Mouse (Mus musculus) hindbrain, embryonic 12.5 days (tissue): ENCODE measurements at regions not wholly inside any gene's neighbourhood (a gene's known extent, or its start where the extent isn't known, plus 50 kb on each side); places are given as distances from the start of the nearest gene placed in this dataset.
A peak's percentile ranks its signal among the peaks of the same experiment; 100 is the strongest.

Source experiments
- ATAC-seq: fragments of 200-750 bp; cut with Nextera tagmentation; 2 replicates; pipeline ENCODE4 v1.8.0; 2017; ENCODE audit warnings: moderate TSS enrichment; ENCODE audit not compliant: low FRiP score
- H3K27ac ChIP-seq: fragments of 300-500 bp; sonication (generic); 2 replicates; pipeline ENCODE4 v1.5.1; 2016; ENCODE audit warnings: mild to moderate bottlenecking
- H3K27me3 ChIP-seq: fragments of 300-500 bp; sonication (generic); 2 replicates; pipeline ENCODE4 v1.6.1; 2016; ENCODE audit warnings: mild to moderate bottlenecking
- H3K36me3 ChIP-seq: fragments of 300-500 bp; sonication (generic); 2 replicates; pipeline ENCODE4 v1.6.1; 2016; ENCODE audit warnings: mild to moderate bottlenecking
- H3K4me1 ChIP-seq: fragments of 300-500 bp; sonication (generic); 2 replicates; pipeline ENCODE4 v1.6.1; 2016
- H3K4me2 ChIP-seq: fragments of 300-500 bp; sonication (generic); replicated peaks from 2 replicates; pipeline ENCODE4 v1.6.1; 2016; ENCODE audit warnings: mild to moderate bottlenecking
- H3K4me3 ChIP-seq: fragments of 300-500 bp; sonication (generic); 2 replicates; pipeline ENCODE4 v1.5.1; 2016; ENCODE audit warnings: mild to moderate bottlenecking
- H3K9ac ChIP-seq: fragments of 300-500 bp; sonication (generic); 2 replicates; pipeline ENCODE4 v1.6.1; 2016; ENCODE audit warnings: mild to moderate bottlenecking, moderate library complexity
- H3K9me3 ChIP-seq: fragments of 300-500 bp; sonication (generic); replicated peaks from 2 replicates; pipeline ENCODE4 v1.6.1; 2016; ENCODE audit warnings: mild to moderate bottlenecking
- WGBS: fragments of 180-500 bp; shearing (Covaris S2); methylation state at CpG from one replicate; pipeline ENCODE4 v1.1.7; 2016; 5-methylcytosine and 5-hydroxymethylcytosine counted together

DNA sequence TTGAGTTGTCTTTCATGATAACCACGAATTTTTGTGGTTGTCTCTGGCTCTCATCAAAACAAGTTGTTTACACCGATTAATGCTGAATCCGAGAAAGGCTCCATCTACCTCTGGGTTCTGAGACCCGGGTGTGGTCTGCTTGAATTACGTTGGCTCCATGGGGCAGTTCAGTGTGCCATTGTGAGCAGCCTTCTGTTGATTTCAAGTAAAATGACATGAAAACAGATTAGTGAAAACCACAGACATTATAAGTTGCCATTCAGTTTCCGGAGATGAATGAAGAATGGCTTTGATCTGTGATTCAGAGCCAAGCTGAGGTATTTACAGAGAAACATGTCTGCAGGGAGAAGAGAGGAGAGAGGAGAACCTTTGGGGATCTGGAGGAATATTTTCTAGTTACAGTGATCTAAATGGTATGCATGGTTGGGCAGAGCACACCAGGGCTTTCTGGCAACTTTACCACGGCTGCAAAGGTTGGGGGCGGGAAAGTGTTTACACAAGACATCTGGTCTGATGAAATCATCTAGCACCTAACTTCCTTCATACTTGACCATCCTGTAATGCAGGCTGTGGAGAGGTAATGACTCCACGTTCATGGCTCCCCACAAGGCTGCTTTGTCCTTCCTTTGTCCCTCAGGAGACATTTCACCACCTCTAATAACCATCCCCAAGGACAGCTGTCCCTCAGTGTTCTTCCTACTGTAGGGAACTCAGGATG, 74.7 kb upstream of the Sesn3 start:
- Histone ChIP-seq H3K9ac (no peak overlapping the region), H3K4me3 (no peak overlapping the region), H3K27me3 (no peaks in the 10 kb centered on the region), H3K4me2 (no peak overlapping the region), H3K27ac (no peak overlapping the region), H3K36me3 (no peaks in the 10 kb centered on the region), H3K9me3 (no peaks in the 10 kb centered on the region), H3K4me1 (no peaks in the 10 kb centered on the region)
- WGBS, result 71% methylated on average over 9 of the region's 9 CpGs
- ATAC-seq, result no peak

DNA sequence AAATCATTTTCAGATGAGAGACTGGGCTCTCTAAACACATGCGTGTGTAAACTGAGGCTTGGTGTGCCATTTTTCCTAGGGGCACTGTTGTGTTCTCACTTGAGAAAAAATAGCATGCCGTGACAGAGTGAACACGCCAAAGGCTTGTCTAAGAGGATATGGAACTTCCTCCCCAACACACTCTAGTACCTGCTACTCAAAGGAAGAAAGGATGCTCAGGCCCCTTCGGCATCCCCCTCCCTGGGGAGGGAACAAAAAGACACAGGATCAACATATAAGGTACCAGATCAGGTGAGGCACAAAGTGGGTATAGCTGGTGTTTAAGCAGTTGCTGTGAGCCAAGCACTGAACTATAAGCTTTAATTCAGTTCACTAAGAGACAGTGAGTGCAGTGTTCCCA, 74.0 kb upstream of the Sesn3 start:
- no peak overlapping the region for H3K27ac ChIP-seq
- 90% methylated on average over 4 of the region's 4 CpGs for WGBS
- H3K4me3 ChIP-seq, result no peak overlapping the region
- ATAC-seq, result no peak
- H3K27me3 ChIP-seq, result no peaks in the 10 kb centered on the region
- H3K9ac ChIP-seq, result no peak overlapping the region
- H3K36me3 ChIP-seq, result no peaks in the 10 kb centered on the region
- H3K4me2 ChIP-seq, result no peak overlapping the region
- H3K9me3 ChIP-seq, result no peaks in the 10 kb centered on the region
- H3K4me1 ChIP-seq, result no peaks in the 10 kb centered on the region

GRCm38 (mm10) chr9:14202551-14203306, 72.1 kb upstream of the Sesn3 start:
- Histone ChIP-seq H3K4me3 (no peak overlapping the region), H3K27ac (no peak overlapping the region), H3K36me3 (no peaks in the 10 kb centered on the region), H3K9me3 (no peaks in the 10 kb centered on the region), H3K4me2 (no peak overlapping the region), H3K9ac (no peak overlapping the region), H3K27me3 (no peaks in the 10 kb centered on the region), H3K4me1 (no peaks in the 10 kb centered on the region)
- 87% methylated on average over 10 of the region's 10 CpGs for WGBS
- no peak for ATAC-seq

DNA sequence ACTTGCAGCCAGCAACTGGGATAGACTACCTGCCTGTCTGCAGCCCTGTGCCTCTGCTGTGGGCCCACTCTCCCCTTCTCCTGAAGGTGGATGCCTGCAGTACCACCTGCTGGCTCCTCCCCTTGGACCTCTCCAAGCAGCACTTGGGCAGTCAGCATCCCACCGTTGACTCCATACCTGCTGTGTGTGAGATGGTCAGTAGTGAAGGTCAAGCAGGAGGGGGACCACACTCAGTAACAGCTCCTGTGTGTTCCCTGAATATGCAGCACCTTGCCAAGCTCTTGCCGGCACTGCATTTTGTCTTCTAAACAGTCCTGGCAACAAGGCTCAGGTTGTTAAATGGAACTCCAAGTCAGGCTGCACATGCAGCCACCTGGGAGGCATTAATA, 71.6 kb upstream of the Sesn3 start:
- ATAC-seq, result no peak
- no peaks in the 10 kb centered on the region for H3K9me3 ChIP-seq
- no peak overlapping the region for H3K9ac ChIP-seq
- no peaks in the 10 kb centered on the region for H3K27me3 ChIP-seq
- H3K4me1 ChIP-seq, result no peaks in the 10 kb centered on the region
- no peak overlapping the region for H3K4me2 ChIP-seq
- WGBS, result 84% methylated on average over 2 of the region's 2 CpGs
- no peak overlapping the region for H3K4me3 ChIP-seq
- H3K27ac ChIP-seq, result no peak overlapping the region
- H3K36me3 ChIP-seq, result no peaks in the 10 kb centered on the region

DNA sequence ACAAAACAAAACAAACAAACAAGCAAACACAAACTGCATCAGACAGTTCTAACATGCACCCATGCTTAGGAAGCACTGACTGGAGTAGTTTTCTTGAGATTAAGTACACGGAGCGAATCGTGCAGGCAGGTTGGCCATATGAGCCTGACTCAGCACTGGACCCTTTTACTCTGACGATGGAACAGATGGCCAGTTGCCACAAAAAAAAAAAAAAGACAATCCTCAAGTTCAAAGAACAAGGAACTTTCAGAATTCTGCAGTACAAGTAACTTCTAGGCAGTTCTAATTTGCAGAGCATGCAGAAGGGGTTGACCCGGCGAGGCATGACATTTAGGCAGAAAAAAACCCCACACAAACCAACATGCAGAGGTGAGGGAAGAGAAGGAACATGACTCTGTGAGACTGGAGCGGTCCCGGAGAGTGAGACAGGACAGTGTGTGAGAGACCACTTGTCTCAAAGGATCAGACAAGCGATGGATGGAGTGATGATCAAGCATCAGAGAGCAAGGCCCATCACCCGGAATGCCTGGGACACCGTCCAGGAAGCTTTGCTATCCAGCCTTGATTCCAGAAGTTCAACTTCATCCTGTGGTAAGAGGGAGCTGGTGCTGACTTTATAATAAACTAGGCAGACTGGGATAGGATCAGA, 71.0 kb upstream of the Sesn3 start:
- H3K9me3 ChIP-seq, result no peaks in the 10 kb centered on the region
- no peak overlapping the region for H3K27ac ChIP-seq
- WGBS, result 85% methylated on average over 11 of the region's 11 CpGs
- no peak overlapping the region for H3K4me2 ChIP-seq
- H3K4me1 ChIP-seq, result no peaks in the 10 kb centered on the region
- H3K27me3 ChIP-seq, result no peaks in the 10 kb centered on the region
- no peaks in the 10 kb centered on the region for H3K36me3 ChIP-seq
- ATAC-seq, result no peak
- H3K4me3 ChIP-seq, result no peak overlapping the region
- H3K9ac ChIP-seq, result no peak overlapping the region

DNA sequence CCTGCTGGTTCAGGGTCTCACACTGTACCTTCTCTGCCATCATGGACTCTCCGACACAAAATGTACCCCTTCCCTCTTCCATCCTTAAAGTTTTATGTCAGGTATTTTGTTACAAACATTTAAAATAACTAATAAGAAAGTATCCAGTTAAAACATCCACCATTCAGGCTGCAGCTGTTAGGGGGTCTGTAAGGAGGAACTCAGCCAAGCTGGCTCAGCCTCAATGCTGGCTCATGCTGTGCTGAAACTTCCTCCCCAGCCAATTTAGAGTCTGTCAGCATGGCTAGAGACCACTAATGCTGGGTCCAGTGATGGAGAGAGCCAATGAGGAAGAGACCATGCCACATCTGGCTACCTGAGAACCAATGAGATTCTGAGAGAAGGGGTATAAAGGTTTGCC, 70.0 kb upstream of the Sesn3 start:
- H3K36me3 ChIP-seq, result no peaks in the 10 kb centered on the region
- H3K27me3 ChIP-seq, result no peaks in the 10 kb centered on the region
- no peak overlapping the region for H3K9ac ChIP-seq
- H3K4me3 ChIP-seq, result no peak overlapping the region
- ATAC-seq, result no peak
- 100% methylated on average over 1 of the region's 1 CpGs for WGBS
- H3K9me3 ChIP-seq, result no peaks in the 10 kb centered on the region
- H3K4me1 ChIP-seq, result no peaks in the 10 kb centered on the region
- H3K27ac ChIP-seq, result no peak overlapping the region
- no peak overlapping the region for H3K4me2 ChIP-seq

- no peaks in the 10 kb centered on the region for H3K36me3 ChIP-seq
- no peak overlapping the region for H3K9ac ChIP-seq
- ATAC-seq, result 0 out of 2 replicates have a peak, but pooled peaks have one; percentile 58
- no peak overlapping the region for H3K27ac ChIP-seq
- H3K9me3 ChIP-seq, result no peaks in the 10 kb centered on the region
- no peaks in the 10 kb centered on the region for H3K27me3 ChIP-seq
- whole genome bisulfite sequencing, result 84% methylated on average over 16 of the region's 16 CpGs
- H3K4me2 ChIP-seq, result no peak overlapping the region
- H3K4me1 ChIP-seq, result no peaks in the 10 kb centered on the region
- H3K4me3 ChIP-seq, result no peak overlapping the region
These were observed 67.9 kb upstream of the Sesn3 start for GRCm38 (mm10) chr9:14206838-14207560.

DNA sequence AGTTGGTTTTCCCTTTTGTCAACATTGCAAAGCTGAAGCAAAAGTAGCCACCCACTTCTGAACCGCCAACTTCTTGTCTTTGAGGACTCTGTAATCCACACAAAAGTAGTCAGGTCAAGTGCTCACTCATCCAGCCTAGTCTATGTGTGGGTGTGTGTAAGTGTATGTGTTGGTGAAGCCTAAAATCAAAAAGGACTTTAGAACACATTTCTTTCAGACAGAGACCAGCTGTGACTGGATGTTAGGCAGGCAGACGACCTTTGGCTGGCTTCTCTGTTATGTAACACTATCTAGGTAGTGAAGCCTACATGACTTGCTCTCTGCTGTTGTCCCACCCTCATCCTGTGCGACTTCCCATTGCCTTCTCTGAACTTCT, 67.3 kb upstream of the Sesn3 start:
- ATAC-seq, result no peak
- Histone ChIP-seq H3K4me1 (no peaks in the 10 kb centered on the region), H3K4me3 (no peak overlapping the region), H3K27me3 (no peaks in the 10 kb centered on the region), H3K27ac (no peak overlapping the region), H3K9me3 (no peaks in the 10 kb centered on the region), H3K9ac (no peak overlapping the region), H3K36me3 (no peaks in the 10 kb centered on the region), H3K4me2 (no peak overlapping the region)
- 82% methylated on average over 3 of the region's 3 CpGs for WGBS

GRCm38 (mm10) chr9:14213283-14213682, 61.6 kb upstream of the Sesn3 start:
- H3K36me3 ChIP-seq, result no peaks in the 10 kb centered on the region
- no peak overlapping the region for H3K4me2 ChIP-seq
- no peak overlapping the region for H3K9ac ChIP-seq
- no peak overlapping the region for H3K4me3 ChIP-seq
- no peak overlapping the region for H3K27ac ChIP-seq
- H3K27me3 ChIP-seq, result no peaks in the 10 kb centered on the region
- no peak for ATAC-seq
- 0 out of 2 replicates have a peak, but pooled peaks cover 2% of the 10 kb centered on the region for H3K4me1 ChIP-seq
- WGBS, result 89% methylated on average over 2 of the region's 2 CpGs
- H3K9me3 ChIP-seq, result no peaks in the 10 kb centered on the region

GRCm38 (mm10) chr9:14215171-14215782, 59.6 kb upstream of the Sesn3 start:
- ATAC-seq, result no peak
- no peak overlapping the region for H3K27ac ChIP-seq

GRCm38 (mm10) chr9:14215961-14216360, 58.9 kb upstream of the Sesn3 start:
- Histone ChIP-seq H3K4me1 (0 out of 2 replicates have a peak, but pooled peaks cover 2% of the 10 kb centered on the region), H3K9me3 (no peaks in the 10 kb centered on the region), H3K27me3 (no peaks in the 10 kb centered on the region), H3K4me3 (no peak overlapping the region), H3K4me2 (no peak overlapping the region), H3K9ac (no peak overlapping the region), H3K36me3 (no peaks in the 10 kb centered on the region), H3K27ac (no peak overlapping the region)
- 86% methylated on average over 5 of the region's 5 CpGs for WGBS
- ATAC-seq, result no peak

More at GRCm38 (mm10) chr9:14215171-14215782, 59.6 kb upstream of the Sesn3 start:
- H3K4me2 ChIP-seq, result no peak overlapping the region
- no peaks in the 10 kb centered on the region for H3K36me3 ChIP-seq
- H3K9ac ChIP-seq, result no peak overlapping the region
- H3K4me3 ChIP-seq, result no peak overlapping the region
- H3K4me1 ChIP-seq, result 0 out of 2 replicates have a peak, but pooled peaks cover 2% of the 10 kb centered on the region
- H3K9me3 ChIP-seq, result no peaks in the 10 kb centered on the region
- no peaks in the 10 kb centered on the region for H3K27me3 ChIP-seq
- 56% methylated on average over 5 of the region's 5 CpGs for WGBS

GRCm38 (mm10) chr9:14222936-14223335, 51.9 kb upstream of the Sesn3 start:
- 72% methylated on average over 2 of the region's 2 CpGs for WGBS
- no peak for ATAC-seq
- Histone ChIP-seq H3K4me1 (no peaks in the 10 kb centered on the region), H3K9me3 (no peaks in the 10 kb centered on the region), H3K9ac (no peak overlapping the region), H3K4me3 (no peak overlapping the region), H3K27me3 (no peaks in the 10 kb centered on the region), H3K27ac (no peak overlapping the region), H3K4me2 (no peak overlapping the region), H3K36me3 (no peaks in the 10 kb centered on the region)
